Mouse (Mus musculus) gastrocnemius, adult 2 months (tissue): Measurements from ENCODE around the gene Gna15. TPM values are rescaled to one million over a fixed set of nuclear protein-coding genes. Genes with fewer than 3 reads are reported as not detected.

Experiments
- DNase-seq: peaks from one replicate; pipeline ENCODE4 v3.0.0; 2022
- H3K27ac ChIP-seq: fragments of 200-600 bp; 2 replicates; pipeline ENCODE4 v1.8.1; 2022; ENCODE audit warnings: mild to moderate bottlenecking
- H3K4me3 ChIP-seq: fragments of 200-600 bp; 2 replicates; pipeline ENCODE4 v1.8.1; 2022; ENCODE audit warnings: mild to moderate bottlenecking, moderate library complexity
- CTCF ChIP-seq: fragments of 200-600 bp; IDR thresholded peaks from 2 replicates; pipeline ENCODE4 v1.8.1; 2022; ENCODE audit warnings: antibody characterized with exemption, mild to moderate bottlenecking, moderate library complexity
- intact Hi-C: fragments of 180-260 bp; cut with DNase I; formaldehyde crosslinking; loops from one replicate; pipeline ENCODE4 v1.15.1; 2025
- long read RNA-seq, 2 experiments: library from polyadenylated mRNA; stranded (forward); transcript quantifications; one replicate each; pipeline ENCODE4 v2.0.0; 2021
- total RNA-seq, 2 experiments: library from RNA; stranded (reverse); gene quantifications; 2 replicates each; pipeline ENCODE4 v1.2.3; 2021

Gna15 gene
- total RNA-seq: under 1 TPM; 0.26 to 0.53 TPM
- long read RNA-seq, experiment 1, partial matches to known transcripts: 0 of 1 reads
- long read RNA-seq, experiment 1, other reads (novel, unspliced or antisense): 0 of 1 reads
- long read RNA-seq, experiment 2: 0 reads

GRCm38 (mm10) chr10:81524051-81524605 is at the start of gene Gna15:
TSS of gene Gna15 (minus strand) at chr10:81524225.
- DNase-seq: no peak
- Histone ChIP-seq H3K27ac (peak within 1 kb of the TSS; percentile 78), H3K4me3 (peak within 1 kb of the TSS; percentile 59)
- intact Hi-C loops: no loop called here
- no peak for TF ChIP-seq CTCF

- peak; percentile 79 for DNase-seq
- TF ChIP-seq CTCF: no peak
- Histone ChIP-seq H3K27ac (peak overlapping the region; percentile 97), H3K4me3 (peak overlapping the region; percentile 88)
- intact Hi-C loops: no loop called here
Measured at GRCm38 (mm10) chr10:81572975-81573374, 49.0 kb upstream of the Gna15 start.

DNA sequence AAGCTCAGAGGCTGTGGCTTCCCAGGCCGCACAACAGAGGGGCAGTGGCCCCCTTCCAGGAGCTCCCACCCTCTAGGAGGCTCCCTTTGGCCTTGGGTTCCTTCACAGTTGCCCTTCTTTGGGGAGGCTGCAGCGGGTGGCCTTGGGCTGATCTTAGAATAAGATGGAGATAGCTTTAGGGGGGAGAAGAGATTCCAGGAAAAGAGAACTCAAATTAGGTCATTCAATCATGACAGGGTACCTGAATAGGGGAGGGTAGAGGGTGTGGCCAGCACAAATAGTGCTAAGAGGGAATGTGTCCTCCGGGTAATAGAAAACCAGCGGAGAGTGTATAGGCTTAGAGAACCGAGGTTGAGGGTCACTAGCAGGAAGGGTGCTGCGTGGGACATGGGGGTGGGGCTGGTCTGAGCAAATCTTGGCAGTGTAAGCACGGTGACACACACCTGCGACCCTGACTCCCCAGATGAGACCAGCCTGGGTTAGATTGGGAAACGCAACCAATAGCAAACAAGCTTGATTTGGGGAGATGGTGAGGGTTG is 48.2 kb upstream of the Gna15 start:
- peak overlapping the region; percentile 97 for H3K27ac ChIP-seq
- peak overlapping the region; percentile 88 for H3K4me3 ChIP-seq
- no peak for DNase-seq
- TF ChIP-seq CTCF: no peak
- intact Hi-C loops: no loop called here

- intact Hi-C loops: no loop called here
- TF ChIP-seq CTCF: no peak
Measured at GRCm38 (mm10) chr10:81571501-81571876, 47.5 kb upstream of the Gna15 start.

DNA sequence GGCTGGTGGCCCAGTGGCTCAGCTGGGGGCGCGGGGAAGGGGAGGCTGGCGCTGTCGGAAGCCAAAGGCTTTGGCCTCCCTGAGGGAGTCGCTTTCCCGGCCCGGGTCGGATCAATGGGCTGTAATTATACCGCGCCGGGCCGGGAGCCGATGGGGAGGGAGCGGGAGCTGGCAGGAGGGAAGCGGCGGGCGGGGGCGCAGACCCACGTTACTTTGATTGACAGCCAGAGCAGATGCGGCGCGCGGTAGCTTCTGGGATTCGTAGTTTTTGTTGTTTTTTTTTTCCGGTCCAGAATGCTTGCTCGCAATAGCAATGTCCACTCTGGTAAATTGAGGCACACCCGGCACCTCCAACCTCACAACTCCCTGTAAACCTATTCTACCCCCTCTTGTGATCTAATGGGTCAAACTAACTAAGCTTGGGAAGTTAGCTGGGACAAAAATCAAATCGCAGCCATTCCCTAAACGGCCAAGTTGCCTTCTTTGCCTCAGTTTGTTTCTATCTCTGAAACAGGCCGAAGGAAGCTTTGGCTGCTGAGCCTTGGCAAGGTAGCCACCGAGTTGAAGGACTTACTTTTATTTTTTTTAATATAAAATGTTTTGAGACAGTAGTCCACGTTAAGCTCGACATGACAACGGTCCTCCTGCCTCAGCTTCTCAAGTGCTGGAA is 46.9 kb upstream of the Gna15 start:
- peak overlapping the region; percentile 97 for H3K27ac ChIP-seq
- TF ChIP-seq CTCF: no peak
- peak overlapping the region; percentile 88 for H3K4me3 ChIP-seq
- DNase-seq: peak; percentile 97
- intact Hi-C loops: no loop called here

More at GRCm38 (mm10) chr10:81571501-81571876, 47.5 kb upstream of the Gna15 start:
- peak; percentile 99 for DNase-seq
- peak overlapping the region; percentile 88 for H3K4me3 ChIP-seq
- H3K27ac ChIP-seq: peak overlapping the region; percentile 97

- intact Hi-C loops: no loop called here
- TF ChIP-seq CTCF: no peak
- no peak for DNase-seq
- Histone ChIP-seq H3K27ac (peak overlapping the region; percentile 97), H3K4me3 (peak overlapping the region; percentile 88)
Measured at GRCm38 (mm10) chr10:81570238-81570800, 46.3 kb upstream of the Gna15 start.

DNA sequence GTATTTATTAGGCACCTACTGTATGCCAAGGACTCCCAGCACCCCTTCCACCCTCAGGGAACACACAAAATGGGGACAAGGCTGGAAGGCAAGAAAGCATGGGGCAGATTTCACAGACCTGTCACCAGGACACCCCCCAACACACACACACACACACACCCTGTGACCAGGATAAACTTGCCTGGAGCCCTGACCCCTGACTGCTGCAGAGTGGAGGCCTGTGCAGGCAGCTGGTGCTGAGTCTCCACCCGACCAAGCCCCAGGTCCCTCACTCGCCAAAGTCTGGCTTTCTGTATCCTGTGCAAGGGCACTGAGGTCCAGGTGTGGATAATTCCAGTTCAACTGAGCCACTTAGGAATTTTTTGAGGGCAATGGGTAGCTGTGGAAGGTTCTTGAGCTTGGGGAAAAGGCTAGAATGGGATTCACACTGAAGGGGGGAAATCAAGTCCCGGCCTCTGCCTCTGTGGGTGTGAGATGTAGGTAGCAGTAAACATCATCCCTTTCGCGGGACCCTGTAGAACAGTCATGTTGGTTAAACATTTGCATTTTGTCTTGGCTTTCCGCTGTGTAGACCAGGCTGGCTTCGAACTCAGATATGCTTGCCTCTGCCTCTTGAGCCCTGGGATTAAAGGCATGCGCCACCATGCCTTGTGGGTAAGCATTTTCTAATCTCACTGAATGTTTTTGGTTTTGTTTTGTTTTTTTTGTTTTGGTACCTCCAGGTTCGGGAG is 45.6 kb upstream of the Gna15 start:
- Histone ChIP-seq H3K27ac (peak overlapping the region; percentile 97), H3K4me3 (no peak overlapping the region)
- intact Hi-C loops: no loop called here
- no peak for TF ChIP-seq CTCF
- no peak for DNase-seq

- no peak overlapping the region for H3K4me3 ChIP-seq
- no peak for TF ChIP-seq CTCF
- intact Hi-C loops: no loop called here
- DNase-seq: no peak
- no peak overlapping the region for H3K27ac ChIP-seq
Measured at GRCm38 (mm10) chr10:81568381-81569191, 44.6 kb upstream of the Gna15 start.

GRCm38 (mm10) chr10:81565257-81566228 is 41.5 kb upstream of the Gna15 start:
- intact Hi-C loops: loop anchor here (2.0 kb wide), 1 partner anchor 39 kb away; no protein-coding TSS in a partner anchor
- no peak for DNase-seq
- Histone ChIP-seq H3K27ac (no peak overlapping the region), H3K4me3 (no peak overlapping the region)
- no peak for TF ChIP-seq CTCF

DNA sequence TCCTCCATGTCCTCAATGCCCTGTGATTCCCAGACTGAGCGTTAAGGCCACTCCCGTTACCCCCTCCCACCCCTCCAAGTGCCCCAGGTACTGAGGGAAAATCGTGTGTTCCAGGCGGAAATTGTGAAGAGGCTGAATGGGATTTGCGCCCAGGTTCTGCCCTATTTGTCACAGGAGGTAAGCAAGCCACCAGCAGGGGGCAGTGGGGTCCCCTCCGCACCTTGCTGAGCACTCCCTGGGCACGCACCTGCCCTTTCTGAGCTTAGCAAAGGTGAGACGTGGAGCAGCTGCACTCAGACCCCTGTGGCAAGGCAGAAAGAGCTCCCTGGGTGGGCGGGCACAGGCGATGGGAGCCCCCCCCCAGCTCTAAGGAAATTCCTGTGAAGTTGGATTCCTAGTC is 40.7 kb upstream of the Gna15 start:
- DNase-seq: peak; percentile 80
- peak overlapping the region; percentile 58 for H3K4me3 ChIP-seq
- peak overlapping the region; percentile 75 for H3K27ac ChIP-seq
- intact Hi-C loops: loop anchor here (2.0 kb wide), 1 partner anchor 40 kb away; no protein-coding TSS in a partner anchor
- peak; percentile 70 for TF ChIP-seq CTCF
